Mouse (Mus musculus) brain, embryonic 14.5 days (tissue): Measurements from ENCODE around the gene Astn2. TPM values are rescaled to one million over a fixed set of nuclear protein-coding genes. Genes with fewer than 3 reads are reported as not detected.

Source experiments
- DNase-seq: peaks from one replicate; pipeline ENCODE4 v3.0.0-alpha.2; 2011; ENCODE audit warnings: low read depth
- CTCF ChIP-seq: fragments of 200-500 bp; IDR thresholded peaks from 2 replicates; pipeline ENCODE4 v1.5.1; 2012; ENCODE audit warnings: inconsistent platforms, mild to moderate bottlenecking, moderate library complexity, borderline replicate concordance; ENCODE audit not compliant: insufficient read depth, insufficient read length; ENCODE audit errors: extremely low read depth
- POLR2A ChIP-seq: fragments of 200-500 bp; IDR thresholded peaks from 2 replicates; pipeline ENCODE4 v1.6.1; 2012; ENCODE audit warnings: mild to moderate bottlenecking, inconsistent platforms, borderline replicate concordance; ENCODE audit not compliant: poor library complexity, insufficient read depth, insufficient read length, severe bottlenecking; ENCODE audit errors: extremely low read depth
- polyA plus RNA-seq: library from polyadenylated mRNA; depleted of rRNA; stranded (reverse); fragments of >200 nt; gene quantifications from 2 replicates; pipeline ENCODE4 v1.2.3, GENCODE M21; 2012

The Astn2 gene
- polyA plus RNA-seq, 1 experiment: 23.7 TPM

GRCm38 (mm10) chr4:66126181-66126580 lies 278.2 kb downstream of the Astn2 start:
- DNase-seq: no peak
- TF ChIP-seq CTCF: no peak
- TF ChIP-seq POLR2A: no peak

- DNase-seq: no peak
- TF ChIP-seq CTCF: no peak
- no peak for TF ChIP-seq POLR2A
Measured at GRCm38 (mm10) chr4:66122766-66123358, 281.5 kb downstream of the Astn2 start.

DNA sequence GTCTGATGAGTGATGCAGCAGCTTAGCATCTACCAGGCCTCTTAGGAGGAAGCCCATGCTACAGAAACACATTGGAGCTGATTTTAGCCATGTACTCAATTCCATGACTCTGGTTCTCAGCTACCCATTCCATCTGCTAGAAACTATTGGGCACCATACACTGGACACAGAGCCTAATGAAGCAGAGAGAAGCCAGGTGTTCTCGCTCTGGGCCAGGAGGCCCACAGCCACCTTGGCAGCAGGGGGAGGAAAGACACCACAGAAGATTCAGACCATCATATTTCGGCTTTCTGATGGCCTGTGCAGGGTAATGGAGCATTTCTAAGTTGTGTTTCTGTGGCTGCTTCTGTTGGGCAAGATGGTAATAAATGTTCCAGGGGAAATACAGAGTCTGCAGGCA lies 290.2 kb downstream of the Astn2 start:
- no peak for TF ChIP-seq CTCF
- TF ChIP-seq POLR2A: no peak
- DNase-seq: no peak

GRCm38 (mm10) chr4:66102037-66102436 lies 302.4 kb downstream of the Astn2 start:
- TF ChIP-seq POLR2A: no peak
- TF ChIP-seq CTCF: no peak
- DNase-seq: peak; percentile 68

GRCm38 (mm10) chr4:66097629-66098028 lies 306.8 kb downstream of the Astn2 start:
- DNase-seq: no peak
- TF ChIP-seq CTCF: no peak
- TF ChIP-seq POLR2A: no peak

- TF ChIP-seq POLR2A (no peak), CTCF (no peak)
- DNase-seq: peak; percentile 22
Measured at GRCm38 (mm10) chr4:66096104-66096503, 308.3 kb downstream of the Astn2 start.

GRCm38 (mm10) chr4:66057161-66057560 lies 347.2 kb downstream of the Astn2 start:
- TF ChIP-seq POLR2A: no peak
- no peak for DNase-seq

DNA sequence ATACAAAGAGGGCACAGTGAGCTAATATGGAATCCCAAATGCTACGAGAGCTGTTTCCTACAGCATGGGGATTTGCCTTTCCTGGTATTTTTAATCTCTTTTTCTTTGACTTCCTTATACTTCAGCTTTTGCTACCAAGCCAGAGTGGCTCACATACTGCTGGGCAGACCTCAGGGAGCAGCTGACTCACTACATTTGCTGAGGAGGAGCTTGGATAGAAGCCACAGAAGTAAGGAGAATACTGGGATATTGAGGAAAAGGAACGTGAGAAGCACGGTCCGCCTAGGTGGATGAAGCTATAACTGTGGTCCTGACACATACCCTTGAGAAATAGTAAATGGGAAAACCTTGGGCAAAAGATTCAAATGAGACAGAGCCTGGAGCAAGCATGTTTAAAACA lies 348.7 kb downstream of the Astn2 start:
- TF ChIP-seq CTCF: no peak
- TF ChIP-seq POLR2A: no peak
- DNase-seq: no peak

DNA sequence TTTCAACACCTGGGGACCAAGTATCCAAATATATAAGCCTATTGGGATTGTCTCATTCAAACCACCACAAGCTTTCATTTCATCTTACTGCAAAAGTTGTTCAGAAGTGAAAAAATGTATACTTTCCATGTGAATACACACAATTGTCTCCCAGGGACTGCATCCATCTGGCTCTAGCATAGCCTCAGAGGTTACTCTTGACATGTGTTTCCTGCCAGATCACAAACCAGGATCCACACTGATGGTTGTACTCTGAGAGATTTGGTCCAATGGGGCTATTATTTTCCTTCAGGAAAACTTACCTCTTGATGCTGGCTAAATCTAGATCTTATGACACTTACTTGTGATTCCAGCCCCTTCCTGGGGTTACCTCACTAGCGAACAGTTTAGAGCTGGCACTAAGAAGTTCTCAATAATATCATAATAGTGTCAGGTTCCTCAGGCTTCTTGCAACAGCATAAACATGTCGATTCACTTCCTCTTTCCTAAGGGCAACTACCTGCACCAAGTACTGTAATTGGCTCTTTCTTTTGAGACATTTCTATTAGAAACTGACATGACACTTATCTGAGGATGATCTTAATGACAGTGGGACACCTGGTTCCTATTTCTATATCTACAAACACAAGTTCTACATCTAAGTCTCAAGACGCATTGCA lies 361.3 kb downstream of the Astn2 start:
- TF ChIP-seq POLR2A: no peak
- no peak for TF ChIP-seq CTCF
- no peak for DNase-seq

DNA sequence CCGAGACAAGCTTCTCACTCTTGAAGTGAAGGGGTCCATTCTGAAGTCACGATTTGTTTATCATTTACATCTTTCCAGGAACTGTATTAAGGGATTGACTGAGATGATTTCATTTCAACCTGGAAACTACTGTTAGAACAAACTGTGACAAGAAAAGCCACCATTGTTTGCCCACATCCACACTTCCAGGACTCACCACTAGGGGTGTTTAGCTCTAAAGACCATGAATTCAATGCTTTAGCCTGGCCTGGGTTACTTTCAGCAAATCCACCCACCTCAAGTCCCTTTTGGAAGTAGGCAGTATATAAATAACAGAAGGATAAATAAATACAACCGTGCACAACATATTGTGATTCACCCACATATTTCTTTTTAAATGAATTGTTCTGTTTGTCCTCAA lies 370.6 kb downstream of the Astn2 start:
- no peak for TF ChIP-seq POLR2A
- TF ChIP-seq CTCF: peak; percentile 46; the same call in 1 of the 2 replicates
- no peak for DNase-seq

- peak; percentile 58 for DNase-seq
- no peak for TF ChIP-seq POLR2A
- TF ChIP-seq CTCF: no peak
Measured at GRCm38 (mm10) chr4:66031320-66031870, 373.0 kb downstream of the Astn2 start.

DNA sequence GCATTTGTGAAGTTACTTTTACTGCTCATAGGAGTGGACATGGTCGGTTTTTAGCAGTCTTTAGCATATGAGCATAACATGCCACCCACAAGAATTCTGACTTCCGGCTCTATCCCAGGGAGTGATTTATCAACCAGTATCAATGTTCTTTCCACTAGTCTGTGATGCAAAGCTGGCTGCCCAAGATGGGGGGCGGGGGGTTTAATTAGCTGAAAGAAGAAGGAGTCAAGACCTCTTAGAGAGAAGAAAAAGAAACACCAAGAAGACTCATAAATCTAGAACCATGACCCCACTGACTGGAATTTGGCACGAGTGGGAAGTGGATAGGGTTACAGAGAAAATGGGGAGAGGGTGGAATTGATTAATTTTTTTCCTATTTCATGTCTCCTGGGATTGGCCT lies 374.5 kb downstream of the Astn2 start:
- TF ChIP-seq CTCF: no peak
- TF ChIP-seq POLR2A: no peak

DNA sequence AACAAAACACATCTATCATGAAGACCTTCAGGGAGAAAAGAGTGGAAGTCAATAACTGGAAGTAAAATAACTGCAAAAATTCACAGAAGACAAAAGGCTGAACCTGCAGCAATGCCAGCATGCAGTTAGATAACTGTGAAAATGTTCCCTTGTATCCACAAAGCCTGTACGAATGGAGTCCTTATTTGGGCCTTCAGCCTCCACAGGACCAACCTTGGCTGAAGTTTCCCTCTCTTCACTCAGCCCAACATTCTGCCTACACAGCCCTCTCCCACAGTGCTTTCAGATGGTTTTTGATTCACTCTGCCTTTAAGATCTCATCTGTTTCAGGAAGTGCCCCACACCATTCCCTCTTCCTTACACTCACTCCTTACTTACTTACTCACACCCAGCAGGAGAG lies 376.5 kb downstream of the Astn2 start:
- no peak for TF ChIP-seq POLR2A
- TF ChIP-seq CTCF: no peak
- no peak for DNase-seq

More for the DNA sequence above, 374.5 kb downstream of the Astn2 start:
- no peak for DNase-seq
